Mouse (Mus musculus): ENCODE data around the gene Gm49396. TPM values are rescaled to one million over a fixed set of nuclear protein-coding genes. Genes with fewer than 3 reads are reported as not detected.
A peak's percentile ranks its signal among the peaks of the same experiment; 100 is the strongest.

The Gm49396 gene
- polyA plus RNA-seq, 1 experiment, result 1.0 TPM

- Histone ChIP-seq H3K79me2 (ENCODE audit: control insufficient read depth, insufficient read depth) (no peaks in the 10 kb centered on the region), H3K36me3 (ENCODE audit: control insufficient read depth, insufficient read depth) (no peaks in the 10 kb centered on the region), H3K27me3 (ENCODE audit: control insufficient read depth, insufficient read depth, insufficient read length) (no peaks in the 10 kb centered on the region), H3K4me3 (no peak overlapping the region), H3ac (ENCODE audit: control insufficient read depth, insufficient read length) (no peak overlapping the region), H3K4me2 (ENCODE audit: low read depth) (peak overlapping the region; percentile 38)
- TF ChIP-seq POLR2A (IDR thresholded peaks at IDR 0.05; ENCODE audit: insufficient read length, low read depth) (no peak), E2F4 (IDR thresholded peaks at IDR 0.05; ENCODE audit: insufficient read depth) (no peak), MYOG (IDR thresholded peaks at IDR 0.05; ENCODE audit: control insufficient read depth in 1 of 3, insufficient read depth in 1 of 3, insufficient read length in 2 of 3, low read depth in 2 of 3) (no peak), TCF3 (IDR thresholded peaks at IDR 0.05; ENCODE audit: insufficient read length, low read depth) (no peak), POLR2AphosphoS2 (IDR thresholded peaks at IDR 0.05; ENCODE audit: insufficient read length, low read depth) (no peak), MAX (IDR thresholded peaks at IDR 0.05; ENCODE audit: low read depth) (no peak), USF1 (IDR thresholded peaks at IDR 0.05; ENCODE audit: low read depth) (no peak), REST (IDR thresholded peaks at IDR 0.05; ENCODE audit: insufficient read depth, insufficient read length) (no peak), MYOD1 (IDR thresholded peaks at IDR 0.05; ENCODE audit: control insufficient read depth in 1 of 3, insufficient read length in 2 of 3, low read depth in 2 of 3) (no peak), SRF (IDR thresholded peaks at IDR 0.05; ENCODE audit: control insufficient read depth, insufficient read length, low read depth) (no peak), TCF12 (IDR thresholded peaks at IDR 0.05; ENCODE audit: insufficient read depth, poor library complexity, severe bottlenecking) (no peak), CEBPB (IDR thresholded peaks at IDR 0.05; ENCODE audit: insufficient read depth, poor library complexity, severe bottlenecking) (no peak)
Measured at GRCm38 (mm10) chr7:30522871-30523270, 40.3 kb upstream of the Gm49396 start.

- TF ChIP-seq CEBPB (IDR thresholded peaks at IDR 0.05; ENCODE audit: insufficient read depth, poor library complexity, severe bottlenecking), result peak; percentile 96
- peak; percentile 14 for TF ChIP-seq POLR2A (IDR thresholded peaks at IDR 0.05; ENCODE audit: insufficient read length, low read depth)
- TF ChIP-seq MYOG (IDR thresholded peaks at IDR 0.05; ENCODE audit: control insufficient read depth in 1 of 3, insufficient read depth in 1 of 3, insufficient read length in 2 of 3, low read depth in 2 of 3), result no peak
- Histone ChIP-seq H3ac (ENCODE audit: control insufficient read depth, insufficient read length) (no peak overlapping the region), H3K4me3 (no peak overlapping the region), H3K27me3 (ENCODE audit: control insufficient read depth, insufficient read depth, insufficient read length) (no peaks in the 10 kb centered on the region), H3K36me3 (ENCODE audit: control insufficient read depth, insufficient read depth) (peaks cover 7% of the 10 kb centered on the region), H3K4me2 (ENCODE audit: low read depth) (peak overlapping the region; percentile 15), H3K79me2 (ENCODE audit: control insufficient read depth, insufficient read depth) (no peaks in the 10 kb centered on the region)
Measured at GRCm38 (mm10) chr7:30524487-30524886, 38.7 kb upstream of the Gm49396 start.

- Histone ChIP-seq H3ac (ENCODE audit: control insufficient read depth, insufficient read length) (no peak overlapping the region), H3K4me3 (no peak overlapping the region), H3K27me3 (ENCODE audit: control insufficient read depth, insufficient read depth, insufficient read length) (no peaks in the 10 kb centered on the region), H3K79me2 (ENCODE audit: control insufficient read depth, insufficient read depth) (no peaks in the 10 kb centered on the region), H3K4me2 (ENCODE audit: low read depth) (peak overlapping the region; percentile 13), H3K36me3 (ENCODE audit: control insufficient read depth, insufficient read depth) (peaks cover 10% of the 10 kb centered on the region)
- TF ChIP-seq POLR2AphosphoS2 (IDR thresholded peaks at IDR 0.05; ENCODE audit: insufficient read length, low read depth), result no peak
- no peak for TF ChIP-seq CEBPB (IDR thresholded peaks at IDR 0.05; ENCODE audit: insufficient read depth, poor library complexity, severe bottlenecking)
- TF ChIP-seq USF1 (IDR thresholded peaks at IDR 0.05; ENCODE audit: low read depth), result peak; percentile 3
- no peak for TF ChIP-seq POLR2A (IDR thresholded peaks at IDR 0.05; ENCODE audit: insufficient read length, low read depth)
Measured at GRCm38 (mm10) chr7:30525954-30526353, 37.2 kb upstream of the Gm49396 start.

DNA sequence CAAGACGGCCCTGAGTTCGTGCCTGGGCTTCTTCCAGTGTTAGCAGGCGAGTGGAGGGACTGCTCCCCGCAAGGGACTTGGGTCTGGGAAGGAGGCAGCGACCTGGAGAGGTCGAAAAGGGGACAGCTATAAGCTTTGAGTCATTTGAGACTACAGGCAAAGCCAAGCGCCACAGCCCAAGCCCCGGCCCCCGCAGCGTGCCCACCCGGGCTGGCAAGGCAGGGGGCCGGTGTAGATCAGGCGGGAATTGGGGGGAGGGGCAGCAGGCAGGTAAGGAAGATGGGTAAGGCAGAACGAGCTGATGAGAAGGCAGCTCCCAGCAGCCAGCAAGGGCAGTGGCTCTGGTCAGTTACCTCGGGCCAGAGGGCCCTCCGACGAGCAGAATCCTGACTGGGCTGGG is 36.7 kb upstream of the Gm49396 start:
- no peak overlapping the region for H3ac ChIP-seq (ENCODE audit: control insufficient read depth, insufficient read length)
- TF ChIP-seq USF1 (IDR thresholded peaks at IDR 0.05; ENCODE audit: low read depth) (no peak), E2F4 (IDR thresholded peaks at IDR 0.05; ENCODE audit: insufficient read depth) (no peak), TCF12 (IDR thresholded peaks at IDR 0.05; ENCODE audit: insufficient read depth, poor library complexity, severe bottlenecking) (no peak), SRF (IDR thresholded peaks at IDR 0.05; ENCODE audit: control insufficient read depth, insufficient read length, low read depth) (no peak), MYOG (IDR thresholded peaks at IDR 0.05; ENCODE audit: control insufficient read depth in 1 of 3, insufficient read depth in 1 of 3, insufficient read length in 2 of 3, low read depth in 2 of 3) (no peak)
- no peak overlapping the region for H3K4me3 ChIP-seq
- H3K36me3 ChIP-seq (ENCODE audit: control insufficient read depth, insufficient read depth), result peaks cover 12% of the 10 kb centered on the region
- no peak overlapping the region for H3K4me2 ChIP-seq (ENCODE audit: low read depth)
- H3K27me3 ChIP-seq (ENCODE audit: control insufficient read depth, insufficient read depth, insufficient read length), result no peaks in the 10 kb centered on the region
- no peaks in the 10 kb centered on the region for H3K79me2 ChIP-seq (ENCODE audit: control insufficient read depth, insufficient read depth)

DNA sequence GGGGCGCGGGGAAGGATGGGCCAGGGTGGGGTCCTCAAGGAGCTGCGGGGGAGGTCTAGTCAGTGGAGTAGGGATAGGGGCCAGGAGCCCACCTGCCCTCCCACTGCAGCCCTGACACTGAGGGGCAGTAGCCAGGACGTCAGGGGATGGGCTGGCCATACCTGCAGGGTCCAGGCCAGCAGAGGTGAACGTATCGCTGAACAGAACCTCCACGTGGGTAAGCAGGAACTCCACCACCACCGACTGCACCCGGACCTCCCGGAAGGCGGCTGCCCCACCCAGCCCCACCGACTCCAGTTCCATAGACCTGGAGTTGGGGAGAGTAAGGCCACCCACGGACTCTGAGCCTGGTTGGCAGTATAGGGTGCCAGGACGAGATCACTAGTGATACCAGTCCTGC is 36.2 kb upstream of the Gm49396 start:
- no peaks in the 10 kb centered on the region for H3K27me3 ChIP-seq (ENCODE audit: control insufficient read depth, insufficient read depth, insufficient read length)
- no peaks in the 10 kb centered on the region for H3K79me2 ChIP-seq (ENCODE audit: control insufficient read depth, insufficient read depth)
- H3K4me2 ChIP-seq (ENCODE audit: low read depth), result no peak overlapping the region
- no peak overlapping the region for H3ac ChIP-seq (ENCODE audit: control insufficient read depth, insufficient read length)
- no peak for TF ChIP-seq TCF12 (IDR thresholded peaks at IDR 0.05; ENCODE audit: insufficient read depth, poor library complexity, severe bottlenecking)
- no peak for TF ChIP-seq REST (IDR thresholded peaks at IDR 0.05; ENCODE audit: insufficient read depth, insufficient read length)
- TF ChIP-seq POLR2A (IDR thresholded peaks at IDR 0.05; ENCODE audit: insufficient read length, low read depth), result no peak
- TF ChIP-seq MAX (IDR thresholded peaks at IDR 0.05; ENCODE audit: low read depth), result no peak
- no peak for TF ChIP-seq E2F4 (IDR thresholded peaks at IDR 0.05; ENCODE audit: insufficient read depth)
- TF ChIP-seq MYOG (IDR thresholded peaks at IDR 0.05; ENCODE audit: control insufficient read depth in 1 of 3, insufficient read depth in 1 of 3, insufficient read length in 2 of 3, low read depth in 2 of 3), result no peak
- no peak for TF ChIP-seq SRF (IDR thresholded peaks at IDR 0.05; ENCODE audit: control insufficient read depth, insufficient read length, low read depth)
- no peak for TF ChIP-seq POLR2AphosphoS2 (IDR thresholded peaks at IDR 0.05; ENCODE audit: insufficient read length, low read depth)
- TF ChIP-seq CEBPB (IDR thresholded peaks at IDR 0.05; ENCODE audit: insufficient read depth, poor library complexity, severe bottlenecking), result no peak
- no peak for TF ChIP-seq USF1 (IDR thresholded peaks at IDR 0.05; ENCODE audit: low read depth)
- TF ChIP-seq TCF3 (IDR thresholded peaks at IDR 0.05; ENCODE audit: insufficient read length, low read depth), result no peak
- TF ChIP-seq MYOD1 (IDR thresholded peaks at IDR 0.05; ENCODE audit: control insufficient read depth in 1 of 3, insufficient read length in 2 of 3, low read depth in 2 of 3), result no peak
- no peak overlapping the region for H3K4me3 ChIP-seq
- H3K36me3 ChIP-seq (ENCODE audit: control insufficient read depth, insufficient read depth), result peaks cover 12% of the 10 kb centered on the region
